Mouse (Mus musculus) midbrain, embryonic 14.5 days (tissue): ENCODE data around the gene Raph1. TPM values are rescaled to one million over a fixed set of nuclear protein-coding genes. Genes with fewer than 3 reads are reported as not detected.

Experiments
- ATAC-seq: fragments of 200-750 bp; cut with Nextera tagmentation; 2 replicates; pipeline ENCODE4 v1.8.0; 2017; ENCODE audit warnings: moderate number of reproducible peaks, moderate library complexity; ENCODE audit not compliant: low FRiP score, low TSS enrichment
- DNase-seq: peaks from one replicate; pipeline ENCODE4 v3.0.0-alpha.2; 2015
- H3K27ac ChIP-seq: fragments of 300-500 bp; sonication (generic); replicated peaks from 2 replicates; pipeline ENCODE4 v1.5.1; 2014; ENCODE audit warnings: mild to moderate bottlenecking, low read depth, low read length, moderate library complexity
- H3K27me3 ChIP-seq: fragments of 300-500 bp; sonication (generic); 2 replicates; pipeline ENCODE4 v1.6.1; 2014; ENCODE audit warnings: low read length, control low read depth, mixed read lengths; ENCODE audit not compliant: control insufficient read depth, insufficient read depth
- H3K36me3 ChIP-seq: fragments of 300-500 bp; sonication (generic); 2 replicates; pipeline ENCODE4 v1.6.1; 2014; ENCODE audit warnings: low read length, control low read depth; ENCODE audit not compliant: control insufficient read depth, insufficient read depth
- H3K4me1 ChIP-seq: fragments of 300-500 bp; sonication (generic); 2 replicates; pipeline ENCODE4 v1.6.1; 2014; ENCODE audit warnings: mild to moderate bottlenecking, antibody characterized with exemption, low read length, control low read depth; ENCODE audit not compliant: control insufficient read depth, insufficient read depth
- H3K4me2 ChIP-seq: fragments of 300-500 bp; sonication (generic); 2 replicates; pipeline ENCODE4 v1.6.1; 2014; ENCODE audit warnings: mild to moderate bottlenecking, low read length, moderate library complexity
- H3K4me3 ChIP-seq: fragments of 300-500 bp; sonication (generic); replicated peaks from 2 replicates; pipeline ENCODE4 v1.5.1; 2014; ENCODE audit warnings: low read depth, low read length
- H3K9ac ChIP-seq: fragments of 300-500 bp; sonication (generic); replicated peaks from 2 replicates; pipeline ENCODE4 v1.6.1; 2014; ENCODE audit warnings: mild to moderate bottlenecking, low read length, moderate library complexity
- H3K9me3 ChIP-seq: fragments of 300-500 bp; sonication (generic); 2 replicates; pipeline ENCODE4 v1.6.1; 2016; ENCODE audit warnings: low read length, control low read depth, mixed read lengths; ENCODE audit not compliant: control insufficient read depth
- WGBS: fragments of 180-500 bp; shearing (Covaris S2); extraction: QIAGEN DNeasy Blood & Tissue Kit; methylation state at CpG from one replicate; pipeline ENCODE4 v1.1.7; 2014; 5-methylcytosine and 5-hydroxymethylcytosine counted together
- polyA plus RNA-seq: library from polyadenylated mRNA; unstranded; fragments of >200 nt; fragmentation: Nextera tagmentation; extraction: Ambion mirVana; gene quantifications from 2 replicates; pipeline ENCODE4 v1.2.1, GENCODE M21; 2014

The Raph1 gene
- polyA plus RNA-seq, 1 experiment from 2014 or later = 25.5 TPM

GRCm38 (mm10) chr1:60489660-60490059 lies 77.2 kb downstream of the Raph1 start:
- H3K27me3 ChIP-seq = no peaks in the 10 kb centered on the region
- no peak overlapping the region; the same call in 1 of the 2 replicates for H3K27ac ChIP-seq
- no peak overlapping the region for H3K4me3 ChIP-seq
- H3K4me2 ChIP-seq = no peak overlapping the region
- no peaks in the 10 kb centered on the region for H3K9me3 ChIP-seq
- H3K9ac ChIP-seq = no peak overlapping the region
- 83% methylated on average over 2 of the region's 2 CpGs for WGBS
- no peak for DNase-seq
- no peak; the same call in 1 of the 2 replicates for ATAC-seq
- peaks cover 77% of the 10 kb centered on the region for H3K36me3 ChIP-seq
- no peaks in the 10 kb centered on the region for H3K4me1 ChIP-seq

- no peak overlapping the region for H3K4me3 ChIP-seq
- H3K4me2 ChIP-seq = no peak overlapping the region
- no peaks in the 10 kb centered on the region for H3K9me3 ChIP-seq
- DNase-seq (no peak), ATAC-seq (no peak)
- H3K27me3 ChIP-seq = no peaks in the 10 kb centered on the region
- H3K4me1 ChIP-seq = no peaks in the 10 kb centered on the region
- H3K9ac ChIP-seq = no peak overlapping the region
- 89% methylated on average over 8 of the region's 8 CpGs for WGBS
- H3K36me3 ChIP-seq = peaks cover 67% of the 10 kb centered on the region
- no peak overlapping the region for H3K27ac ChIP-seq
These were observed 78.3 kb downstream of the Raph1 start for GRCm38 (mm10) chr1:60488635-60489034.

GRCm38 (mm10) chr1:60485649-60486048 lies 81.3 kb downstream of the Raph1 start:
- no peak overlapping the region for H3K27ac ChIP-seq
- no peak overlapping the region for H3K4me2 ChIP-seq
- WGBS = 78% methylated on average over 3 of the region's 3 CpGs
- no peak overlapping the region for H3K4me3 ChIP-seq
- no peaks in the 10 kb centered on the region for H3K27me3 ChIP-seq
- DNase-seq (no peak), ATAC-seq (no peak)
- H3K9me3 ChIP-seq = no peaks in the 10 kb centered on the region
- peaks cover 50% of the 10 kb centered on the region for H3K36me3 ChIP-seq
- H3K9ac ChIP-seq = no peak overlapping the region
- no peaks in the 10 kb centered on the region for H3K4me1 ChIP-seq

DNA sequence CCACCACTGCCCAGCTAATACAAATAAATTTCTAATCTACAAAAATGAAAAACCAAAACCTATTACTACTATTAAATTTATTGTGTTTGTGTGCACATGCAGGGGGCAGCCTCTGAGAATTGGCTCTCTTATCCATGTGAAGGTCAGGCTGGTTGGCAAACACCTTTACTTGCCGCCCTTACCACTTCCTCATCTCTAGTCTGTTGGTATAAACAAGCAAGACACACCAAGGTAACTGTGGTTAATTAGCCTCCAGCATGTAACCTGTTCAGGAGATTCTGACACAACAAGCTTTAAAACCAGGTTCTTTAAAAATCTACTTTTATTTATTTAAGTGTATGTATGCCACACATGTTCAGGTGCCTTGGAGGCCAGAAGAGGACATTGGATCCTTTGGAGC lies 84.0 kb downstream of the Raph1 start:
- DNase-seq (no peak), ATAC-seq (no peak)
- peaks cover 40% of the 10 kb centered on the region for H3K36me3 ChIP-seq
- WGBS = 100% methylated on average over 1 of the region's 1 CpGs
- H3K9ac ChIP-seq = no peak overlapping the region
- H3K27ac ChIP-seq = no peak overlapping the region
- H3K9me3 ChIP-seq = no peaks in the 10 kb centered on the region
- no peak overlapping the region for H3K4me2 ChIP-seq
- no peaks in the 10 kb centered on the region for H3K4me1 ChIP-seq
- no peak overlapping the region for H3K4me3 ChIP-seq
- no peaks in the 10 kb centered on the region for H3K27me3 ChIP-seq

DNA sequence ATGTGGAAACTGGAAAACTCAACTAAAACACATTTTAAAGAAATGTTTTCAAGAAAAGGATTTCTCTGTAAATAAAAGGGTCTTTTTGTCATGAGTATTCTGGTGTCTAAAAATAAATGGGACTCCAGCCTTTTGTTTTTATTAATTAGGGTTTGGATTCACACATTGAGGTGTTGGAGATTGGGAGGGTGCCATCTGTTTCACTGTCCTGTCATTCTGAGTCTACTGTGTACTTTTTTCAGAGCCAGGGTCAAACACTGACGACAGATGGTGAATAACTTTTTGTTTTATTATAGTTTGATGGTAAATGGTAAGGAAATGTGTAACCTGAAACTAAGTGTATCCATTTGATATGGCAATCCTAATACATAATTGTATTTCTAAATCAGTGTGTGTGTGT lies 85.3 kb downstream of the Raph1 start:
- ATAC-seq (no peak), DNase-seq (no peak)
- no peaks in the 10 kb centered on the region for H3K9me3 ChIP-seq
- H3K27ac ChIP-seq = no peak overlapping the region
- no peak overlapping the region for H3K4me2 ChIP-seq
- no peaks in the 10 kb centered on the region for H3K4me1 ChIP-seq
- WGBS = 68% methylated on average over 1 of the region's 1 CpGs
- peaks cover 41% of the 10 kb centered on the region for H3K36me3 ChIP-seq
- no peak overlapping the region for H3K9ac ChIP-seq
- no peak overlapping the region for H3K4me3 ChIP-seq
- H3K27me3 ChIP-seq = no peaks in the 10 kb centered on the region

DNA sequence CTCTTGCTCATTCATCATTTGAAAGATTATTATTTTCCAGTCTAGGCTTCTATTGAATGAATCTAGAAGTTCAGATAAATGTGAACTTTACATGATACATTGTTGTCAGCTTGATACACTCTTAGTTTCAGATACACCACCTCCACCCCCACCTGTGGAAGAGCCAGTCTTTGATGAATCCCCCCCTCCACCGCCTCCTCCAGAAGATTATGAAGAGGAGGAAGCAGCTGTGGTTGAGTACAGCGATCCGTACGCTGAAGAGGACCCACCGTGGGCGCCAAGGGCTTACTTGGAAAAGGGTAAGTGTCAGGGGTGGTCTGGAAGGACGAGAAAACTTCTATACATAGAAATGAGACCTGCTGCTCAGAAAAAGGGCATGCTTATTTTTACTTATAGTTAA lies 96.4 kb downstream of the Raph1 start:
- peaks cover 34% of the 10 kb centered on the region for H3K36me3 ChIP-seq
- H3K4me1 ChIP-seq = no peaks in the 10 kb centered on the region
- H3K27me3 ChIP-seq = no peaks in the 10 kb centered on the region
- no peak overlapping the region for H3K27ac ChIP-seq
- WGBS = 93% methylated on average over 7 of the region's 7 CpGs
- no peak for DNase-seq
- no peak overlapping the region for H3K4me3 ChIP-seq
- no peaks in the 10 kb centered on the region for H3K9me3 ChIP-seq
- H3K9ac ChIP-seq = no peak overlapping the region
- H3K4me2 ChIP-seq = no peak overlapping the region
- no peak for ATAC-seq

- H3K4me1 ChIP-seq = no peaks in the 10 kb centered on the region
- DNase-seq (no peak), ATAC-seq (no peak)
- no peak overlapping the region for H3K4me2 ChIP-seq
- no peak overlapping the region for H3K9ac ChIP-seq
- H3K27ac ChIP-seq = no peak overlapping the region
- H3K27me3 ChIP-seq = no peaks in the 10 kb centered on the region
- no peaks in the 10 kb centered on the region for H3K9me3 ChIP-seq
- peaks cover 38% of the 10 kb centered on the region for H3K36me3 ChIP-seq
- no peak overlapping the region for H3K4me3 ChIP-seq
- 87% methylated on average over 2 of the region's 2 CpGs for WGBS
These were observed 97.4 kb downstream of the Raph1 start for GRCm38 (mm10) chr1:60469491-60469890.

- Histone ChIP-seq H3K4me1 (no peaks in the 10 kb centered on the region), H3K36me3 (peaks cover 20% of the 10 kb centered on the region), H3K4me2 (no peak overlapping the region), H3K27ac (no peak overlapping the region), H3K9ac (no peak overlapping the region), H3K27me3 (no peaks in the 10 kb centered on the region), H3K9me3 (no peaks in the 10 kb centered on the region), H3K4me3 (no peak overlapping the region)
- no peak for ATAC-seq
- 94% methylated on average over 1 of the region's 1 CpGs for WGBS
- no peak for DNase-seq
These were observed 106.3 kb downstream of the Raph1 start for GRCm38 (mm10) chr1:60460623-60461022.

- H3K27ac ChIP-seq = no peak overlapping the region
- no peak overlapping the region for H3K4me3 ChIP-seq
- WGBS = 42% methylated on average over 1 of the region's 1 CpGs
- DNase-seq = no peak
- no peak for ATAC-seq
- no peak overlapping the region for H3K4me2 ChIP-seq
- no peaks in the 10 kb centered on the region for H3K27me3 ChIP-seq
- no peak overlapping the region for H3K9ac ChIP-seq
- H3K36me3 ChIP-seq = peaks cover 41% of the 10 kb centered on the region
- H3K9me3 ChIP-seq = no peaks in the 10 kb centered on the region
- no peaks in the 10 kb centered on the region for H3K4me1 ChIP-seq
These were observed 117.0 kb downstream of the Raph1 start for GRCm38 (mm10) chr1:60449896-60450295.
